Mouse (Mus musculus) megakaryocyte, embryonic 14.5 days (primary cell): ENCODE results near the gene Gm17657.

ENCODE experiments used
- FLI1 ChIP-seq: IDR thresholded peaks from 2 replicates; pipeline ENCODE4 v1.6.1; 2012; ENCODE audit warnings: low read length, inconsistent platforms, mixed read lengths
- GATA1 ChIP-seq: IDR thresholded peaks from 3 replicates; pipeline ENCODE4 v1.6.1; 2012; ENCODE audit warnings: mixed read lengths, low read length, inconsistent platforms, borderline replicate concordance

GRCm38 (mm10) chr17:29488257-29488977, 61.0 kb downstream of the Gm17657 start:
- TF ChIP-seq GATA1 (no peak), FLI1 (no peak)
